Mouse (Mus musculus) lung, postnatal 0 days (tissue): Measurements from ENCODE around the gene Ston2. TPM values are rescaled to one million over a fixed set of nuclear protein-coding genes. Genes with fewer than 3 reads are reported as not detected.
A peak's percentile ranks its signal among the peaks of the same experiment; 100 is the strongest.

Experiments used
- ATAC-seq: fragments of 200-750 bp; cut with Nextera tagmentation; 2 replicates; pipeline ENCODE4 v1.8.0; 2017; ENCODE audit warnings: moderate library complexity
- DNase-seq: peaks from one replicate; pipeline ENCODE4 v3.0.0-alpha.2; 2016; ENCODE audit warnings: low spot score
- H3K27ac ChIP-seq: fragments of 300-500 bp; sonication (generic); 2 replicates; pipeline ENCODE4 v1.5.1; 2014; ENCODE audit warnings: antibody characterized with exemption, mild to moderate bottlenecking, low read length, mixed read lengths
- H3K27me3 ChIP-seq: fragments of 300-500 bp; sonication (generic); replicated peaks from 2 replicates; pipeline ENCODE4 v1.6.1; 2014; ENCODE audit warnings: low read length, mixed read lengths; ENCODE audit not compliant: insufficient read depth
- H3K36me3 ChIP-seq: fragments of 300-500 bp; sonication (generic); 2 replicates; pipeline ENCODE4 v1.6.1; 2014; ENCODE audit warnings: low read length, mixed read lengths; ENCODE audit not compliant: insufficient read depth
- H3K4me1 ChIP-seq: fragments of 300-500 bp; sonication (generic); 2 replicates; pipeline ENCODE4 v1.6.1; 2014; ENCODE audit warnings: antibody characterized with exemption, low read depth, low read length, mixed read lengths; ENCODE audit not compliant: insufficient read depth
- H3K4me2 ChIP-seq: fragments of 300-500 bp; sonication (generic); replicated peaks from 2 replicates; pipeline ENCODE4 v1.6.1; 2014; ENCODE audit warnings: low read depth, mild to moderate bottlenecking, low read length, moderate library complexity, mixed read lengths
- H3K4me3 ChIP-seq: fragments of 300-500 bp; sonication (generic); 2 replicates; pipeline ENCODE4 v1.5.1; 2014; ENCODE audit warnings: low read depth, low read length
- H3K9ac ChIP-seq: fragments of 300-500 bp; sonication (generic); replicated peaks from 2 replicates; pipeline ENCODE4 v1.6.1; 2014; ENCODE audit warnings: low read depth, mild to moderate bottlenecking
- H3K9me3 ChIP-seq: fragments of 300-500 bp; sonication (generic); 2 replicates; pipeline ENCODE4 v1.6.1; 2016; ENCODE audit warnings: low read length, mixed read lengths
- CTCF ChIP-seq: IDR thresholded peaks from 2 replicates; pipeline ENCODE4 v1.5.1; 2016; ENCODE audit warnings: antibody characterized with exemption, mild to moderate bottlenecking
- EP300 ChIP-seq: IDR thresholded peaks from 2 replicates; pipeline ENCODE4 v1.6.1; 2016; ENCODE audit warnings: antibody characterized with exemption, mild to moderate bottlenecking, control low read depth
- WGBS: fragments of 180-500 bp; shearing (Covaris S2); extraction: QIAGEN DNeasy Blood & Tissue Kit; methylation state at CpG from one replicate; pipeline ENCODE4 v1.1.7; 2014; 5-methylcytosine and 5-hydroxymethylcytosine counted together
- polyA plus RNA-seq: library from polyadenylated mRNA; unstranded; fragments of >200 nt; fragmentation: Nextera tagmentation; extraction: Ambion mirVana; gene quantifications from 2 replicates; pipeline ENCODE4 v1.2.1, GENCODE M21; 2015

Ston2 gene
- polyA plus RNA-seq, 1 experiment from 2014 or later, result 6.2 TPM

DNA sequence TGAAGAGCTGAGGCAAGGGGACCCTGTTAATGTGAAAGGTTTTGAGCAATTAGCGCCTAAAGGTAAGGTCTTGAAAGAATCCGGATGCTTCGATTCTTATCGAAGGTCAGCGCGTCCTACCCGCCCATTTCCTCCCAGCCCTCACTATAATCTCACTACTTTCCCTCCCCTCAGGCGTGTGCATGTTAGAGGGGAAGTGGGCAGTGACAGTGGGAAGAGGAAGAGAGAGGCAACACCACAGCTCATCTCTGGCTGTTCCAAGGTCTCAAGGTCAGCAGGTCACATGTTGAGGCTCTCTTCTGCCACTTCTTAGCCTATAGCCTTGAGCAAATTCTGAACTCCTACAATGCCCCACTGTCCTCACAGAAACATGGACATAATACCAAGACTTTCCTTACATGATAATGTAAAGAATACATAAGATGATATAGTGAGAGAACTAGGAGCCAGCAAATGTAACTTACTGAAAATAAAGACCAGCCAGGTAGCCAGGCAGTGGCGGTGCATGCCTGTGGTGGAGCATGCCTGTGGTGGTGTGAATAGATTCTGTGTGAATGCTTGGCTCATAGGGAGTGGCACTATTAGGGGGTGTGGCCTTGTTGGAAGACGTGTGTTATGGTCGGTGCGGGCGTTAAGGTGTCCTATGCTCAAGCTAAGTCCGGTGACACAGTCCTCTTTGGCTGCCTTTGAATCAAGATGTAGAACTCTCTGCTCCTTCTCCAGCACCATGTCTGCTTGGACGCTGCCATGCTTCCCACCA is 51.8 kb downstream of the Ston2 start:
- 88% methylated on average over 15 of the region's 15 CpGs for WGBS
- DNase-seq, result peak; percentile 29

DNA sequence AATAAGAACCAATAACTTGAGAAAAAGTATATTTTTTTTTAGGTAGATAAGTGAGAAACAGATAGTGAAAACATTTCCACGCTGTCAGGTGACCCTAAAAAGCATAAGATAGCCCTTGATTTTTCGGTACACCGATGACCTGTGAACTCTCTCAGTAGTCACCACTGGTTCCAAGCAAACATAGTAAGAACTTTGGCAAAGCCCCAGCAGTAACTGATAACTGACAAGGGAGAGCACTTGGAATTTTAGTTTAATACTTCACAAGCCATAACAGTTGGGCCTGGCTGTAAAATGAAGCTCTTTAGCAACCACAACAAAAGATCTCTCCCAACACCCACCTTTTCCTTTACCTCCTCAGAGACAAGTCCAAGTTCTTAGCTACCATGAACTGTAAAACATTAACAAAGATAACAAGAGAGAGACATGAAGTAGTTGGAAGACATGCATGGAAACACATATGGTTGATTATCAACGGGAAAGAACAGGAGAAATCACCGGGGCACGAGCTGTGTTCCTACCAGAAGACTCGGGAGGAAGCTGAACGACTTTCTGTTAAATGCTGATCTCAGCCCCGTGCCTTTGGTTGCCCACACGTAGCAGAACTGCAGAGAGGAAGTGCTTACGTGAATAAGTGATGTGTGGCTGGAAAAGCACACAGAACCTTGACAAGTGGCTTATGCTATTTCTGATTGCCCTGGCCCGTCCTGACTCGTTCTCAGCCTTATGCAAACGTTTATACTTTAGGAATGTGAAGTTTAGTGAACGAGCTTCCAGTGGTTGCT is 53.8 kb downstream of the Ston2 start:
- H3K27ac ChIP-seq, result 0 out of 2 replicates have a peak overlapping the region, but pooled peaks have one; percentile 2
- no peak for TF ChIP-seq CTCF
- TF ChIP-seq EP300, result no peak
- no peak overlapping the region for H3K9ac ChIP-seq
- no peak overlapping the region for H3K4me3 ChIP-seq
- no peak overlapping the region for H3K4me2 ChIP-seq
- no peaks in the 10 kb centered on the region for H3K36me3 ChIP-seq
- DNase-seq, result peak; percentile 56
- 17% methylated on average over 15 of the region's 15 CpGs for WGBS
- no peaks in the 10 kb centered on the region for H3K9me3 ChIP-seq
- H3K4me1 ChIP-seq, result no peaks in the 10 kb centered on the region
- no peaks in the 10 kb centered on the region for H3K27me3 ChIP-seq
- peak; percentile 61 for ATAC-seq

More for the DNA sequence above, 51.8 kb downstream of the Ston2 start:
- H3K4me2 ChIP-seq, result no peak overlapping the region
- H3K9me3 ChIP-seq, result no peaks in the 10 kb centered on the region
- H3K36me3 ChIP-seq, result no peaks in the 10 kb centered on the region
- H3K9ac ChIP-seq, result no peak overlapping the region
- H3K27me3 ChIP-seq, result no peaks in the 10 kb centered on the region
- no peak for TF ChIP-seq CTCF
- no peak for TF ChIP-seq EP300
- H3K4me3 ChIP-seq, result no peak overlapping the region
- H3K27ac ChIP-seq, result no peak overlapping the region
- no peaks in the 10 kb centered on the region for H3K4me1 ChIP-seq
- ATAC-seq, result no peak

DNA sequence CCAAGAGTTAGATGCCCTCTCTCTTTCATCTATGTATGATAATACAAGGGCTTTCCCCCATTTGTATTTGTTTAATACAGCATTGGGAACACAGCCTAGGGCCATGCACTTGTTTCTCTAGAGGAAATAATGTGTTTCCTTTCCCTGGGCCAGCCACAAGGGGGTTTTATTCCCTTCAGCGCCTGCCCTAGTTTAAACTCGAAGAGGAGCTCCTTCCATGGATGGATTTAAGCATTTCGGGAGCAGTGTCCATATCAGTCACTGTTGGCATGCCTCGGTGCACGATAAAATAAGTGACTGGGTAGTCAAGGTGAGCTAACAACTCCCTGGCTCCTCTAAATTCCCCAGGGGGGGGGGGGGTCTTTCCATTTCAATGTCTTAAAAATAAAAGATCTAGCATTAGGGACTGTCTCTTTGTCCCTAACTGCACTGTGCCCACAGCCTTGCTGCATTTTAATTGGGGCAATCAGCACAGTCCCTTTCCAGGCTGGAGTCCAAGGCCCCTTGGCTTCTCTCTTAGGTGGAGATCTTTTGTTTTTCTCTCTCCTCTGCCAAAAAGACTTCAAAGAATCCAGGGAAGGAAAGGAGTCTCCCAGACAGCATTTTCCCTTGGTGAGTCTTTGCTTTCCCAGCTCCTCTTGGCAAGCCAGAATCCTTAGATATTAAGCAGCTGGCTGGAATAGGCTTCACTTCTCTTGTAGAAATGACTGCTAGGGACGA is 55.3 kb downstream of the Ston2 start:
- TF ChIP-seq EP300 (no peak), CTCF (peak; percentile 38)
- no peak overlapping the region for H3K9ac ChIP-seq
- H3K27ac ChIP-seq, result no peak overlapping the region
- WGBS, result 72% methylated on average over 6 of the region's 6 CpGs
- ATAC-seq (no peak), DNase-seq (no peak)
- no peaks in the 10 kb centered on the region for H3K27me3 ChIP-seq
- H3K36me3 ChIP-seq, result no peaks in the 10 kb centered on the region
- H3K4me3 ChIP-seq, result no peak overlapping the region
- H3K9me3 ChIP-seq, result no peaks in the 10 kb centered on the region
- H3K4me1 ChIP-seq, result no peaks in the 10 kb centered on the region
- no peak overlapping the region for H3K4me2 ChIP-seq

DNA sequence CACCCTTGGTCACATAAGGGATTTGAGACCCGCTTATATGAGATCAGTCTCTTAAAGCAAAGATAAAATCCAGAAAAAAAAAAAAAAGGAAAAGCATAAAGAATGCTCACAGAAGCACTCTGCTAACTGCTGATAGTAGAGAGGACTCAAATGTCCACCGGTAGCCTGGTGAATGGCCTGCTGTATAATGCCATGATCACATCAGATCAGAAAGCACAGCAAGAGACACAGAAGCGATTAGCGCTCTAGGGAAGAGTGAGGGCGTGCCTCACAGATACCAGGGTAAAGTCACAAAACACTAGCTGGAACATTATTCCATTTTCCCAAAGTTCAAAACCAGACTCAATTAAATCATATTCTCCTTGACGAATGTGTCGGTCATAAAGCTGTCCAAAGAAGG is 62.0 kb downstream of the Ston2 start:
- no peaks in the 10 kb centered on the region for H3K36me3 ChIP-seq
- no peak overlapping the region for H3K4me2 ChIP-seq
- H3K9me3 ChIP-seq, result no peaks in the 10 kb centered on the region
- no peaks in the 10 kb centered on the region for H3K4me1 ChIP-seq
- H3K4me3 ChIP-seq, result no peak overlapping the region
- no peak overlapping the region for H3K27ac ChIP-seq
- DNase-seq (no peak), ATAC-seq (no peak)
- no peak overlapping the region for H3K9ac ChIP-seq
- 91% methylated on average over 7 of the region's 7 CpGs for WGBS
- H3K27me3 ChIP-seq, result no peaks in the 10 kb centered on the region
- no peak for TF ChIP-seq CTCF
- no peak for TF ChIP-seq EP300

DNA sequence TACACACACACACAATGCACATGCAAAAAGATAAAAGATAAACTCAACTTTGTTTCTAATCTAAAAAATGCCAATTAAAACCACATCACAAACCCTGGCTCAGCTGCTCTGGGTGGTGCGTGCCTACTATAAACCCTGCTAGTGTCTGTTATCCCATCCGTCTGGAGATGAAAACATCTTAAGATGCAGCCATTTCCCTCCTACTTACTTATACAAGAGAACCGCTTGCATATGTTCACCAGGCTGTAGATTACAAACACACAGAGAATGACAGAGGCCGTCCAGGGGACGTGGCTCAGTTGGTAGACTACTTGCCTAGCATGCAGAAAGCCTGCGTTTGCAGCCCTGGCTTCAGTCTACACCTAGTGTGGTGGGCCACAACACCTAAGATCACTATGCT is 64.3 kb downstream of the Ston2 start:
- 77% methylated on average over 6 of the region's 6 CpGs for WGBS
- no peaks in the 10 kb centered on the region for H3K9me3 ChIP-seq

DNA sequence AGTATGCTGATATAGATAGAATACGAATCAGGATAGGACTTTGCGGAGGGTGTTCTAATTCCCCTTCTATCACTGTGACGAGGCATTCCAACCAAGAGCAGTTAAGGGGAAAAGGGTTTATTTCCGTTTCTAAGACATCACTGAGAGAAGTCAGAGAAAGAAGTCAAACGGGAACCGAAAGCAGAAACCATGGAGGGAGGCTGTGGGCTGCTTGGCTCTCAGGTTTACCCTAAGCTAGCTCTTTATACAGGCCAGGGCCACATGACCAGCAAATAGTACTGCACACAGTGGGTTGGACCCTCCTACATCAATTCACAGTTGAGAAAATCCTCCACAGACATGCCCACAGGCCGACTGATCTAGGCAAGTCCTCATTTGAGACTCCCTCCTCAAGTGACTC is 69.1 kb downstream of the Ston2 start:
- Histone ChIP-seq H3K36me3 (no peaks in the 10 kb centered on the region), H3K4me1 (no peaks in the 10 kb centered on the region), H3K4me2 (no peak overlapping the region), H3K9me3 (no peaks in the 10 kb centered on the region), H3K27ac (no peak overlapping the region), H3K4me3 (no peak overlapping the region), H3K9ac (no peak overlapping the region), H3K27me3 (no peaks in the 10 kb centered on the region)
- WGBS, result 81% methylated on average over 7 of the region's 7 CpGs
- no peak for ATAC-seq
- TF ChIP-seq EP300, result no peak
- TF ChIP-seq CTCF, result no peak
- DNase-seq, result no peak

More for the DNA sequence above, 64.3 kb downstream of the Ston2 start:
- H3K36me3 ChIP-seq, result no peaks in the 10 kb centered on the region
- H3K4me3 ChIP-seq, result no peak overlapping the region
- no peaks in the 10 kb centered on the region for H3K4me1 ChIP-seq
- DNase-seq (no peak), ATAC-seq (no peak)
- no peak overlapping the region for H3K4me2 ChIP-seq
- H3K27ac ChIP-seq, result no peak overlapping the region
- H3K27me3 ChIP-seq, result no peaks in the 10 kb centered on the region
- no peak overlapping the region for H3K9ac ChIP-seq
- TF ChIP-seq CTCF (no peak), EP300 (no peak)
